Mouse (Mus musculus) olfactory bulb, adult 2 months (tissue): ENCODE data around the gene Avp.

Source experiments
- CTCF ChIP-seq: fragments of 200-500 bp; IDR thresholded peaks from 2 replicates; pipeline ENCODE4 v1.5.1; 2012; ENCODE audit warnings: low read depth, mild to moderate bottlenecking, low read length, moderate library complexity; ENCODE audit not compliant: insufficient read depth
- POLR2A ChIP-seq: fragments of 200-500 bp; IDR thresholded peaks from 2 replicates; pipeline ENCODE4 v1.6.1; 2012; ENCODE audit warnings: mild to moderate bottlenecking, low read depth, low read length, moderate library complexity; ENCODE audit not compliant: insufficient read depth

DNA sequence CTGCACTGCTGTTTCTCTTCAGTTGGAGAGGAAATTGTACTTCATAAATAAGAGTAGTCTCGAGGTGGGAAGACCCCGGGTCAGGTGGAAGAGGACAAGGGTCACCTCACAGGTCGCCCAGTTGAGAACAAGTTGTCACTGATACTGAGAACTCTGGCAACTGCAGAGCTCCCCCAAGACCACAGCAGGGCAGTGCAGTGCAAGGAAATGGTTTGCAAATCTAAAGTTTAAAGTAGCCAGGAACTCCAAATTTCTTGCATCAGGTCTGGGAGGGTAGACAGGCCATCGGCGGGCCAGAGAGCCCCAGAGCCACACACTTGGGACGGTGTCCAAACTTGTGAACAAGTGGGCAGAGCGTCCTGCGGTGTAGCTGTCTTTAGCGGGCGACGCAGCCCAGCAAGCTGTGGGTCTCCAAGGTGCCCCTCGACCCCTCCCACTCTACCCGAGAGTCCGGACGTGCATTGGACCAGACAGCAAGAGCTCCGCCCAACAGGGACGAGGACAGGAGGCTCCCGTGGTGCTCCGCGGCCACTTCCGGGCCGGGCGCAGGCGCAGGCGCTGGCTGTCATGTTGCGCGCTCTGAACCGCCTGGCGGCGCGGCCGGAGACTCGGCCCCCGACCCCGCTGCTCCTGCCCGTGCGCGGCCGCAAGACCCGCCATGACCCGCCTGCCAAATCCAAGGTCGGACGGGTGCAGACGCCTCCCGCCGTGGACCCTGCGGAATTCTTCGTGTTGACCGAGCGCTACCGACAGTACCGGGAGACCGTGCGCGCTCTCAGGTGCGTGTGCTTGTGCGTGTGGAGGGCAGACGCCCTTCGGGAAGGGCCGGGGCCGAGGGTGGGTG, 18.9 kb downstream of the Avp start, which contains the start of gene Mrps26:
- TF ChIP-seq POLR2A (peak; percentile 80), CTCF (peak; percentile 33; the same call in 1 of the 2 replicates)
